Comparison of ENCODE assay signal across 18 mouse cellular contexts in the genomic region with DNA sequence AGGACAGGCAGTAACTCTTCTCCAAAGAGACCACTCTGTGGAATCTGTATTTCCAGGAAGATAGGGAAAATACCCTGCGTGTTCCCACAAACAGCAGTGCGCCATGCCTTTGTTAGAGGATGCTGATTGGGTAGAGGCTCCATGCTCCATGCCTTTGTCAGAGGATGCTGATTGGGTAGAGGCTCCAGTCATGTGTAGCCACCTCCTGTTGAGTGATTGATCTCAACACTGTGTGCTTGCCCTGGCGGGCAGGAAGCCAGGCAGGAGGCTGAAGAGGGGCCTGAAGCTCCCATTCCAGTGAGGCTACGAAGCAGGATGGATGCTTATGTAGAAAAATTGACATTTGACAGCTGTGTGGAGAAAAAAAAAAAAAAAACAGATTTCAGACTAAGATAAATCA.
DNase-seq lines count a peak whose midpoint lies in the region; ATAC-seq and TF ChIP-seq lines count a peak whose summit lies in the region.
"Had no signal": no experiment of that assay in that cellular context is flagged by ENCODE, and none has a peak within 500 bp of the region (broad histone marks: within the 10 kb centered on the region; RNA-seq: fewer than 3 reads in every experiment).

No protein-coding gene starts in this region.

- no peak overlapping the region for H3K9ac ChIP-seq in embryonic facial prominence, embryonic 11.5 days (replicated peaks; ENCODE audit: low read length)
- no peak overlapping the region for H3K9ac ChIP-seq in forebrain, embryonic 16.5 days (replicated peaks; ENCODE audit: low read depth, low read length)
- H3K9ac ChIP-seq in hindbrain, postnatal 0 days (replicated peaks; ENCODE audit: low read length) = no peak overlapping the region
- H3K9ac ChIP-seq: heart, embryonic 15.5 days; lung, embryonic 14.5 days had no signal

- no peak overlapping the region for H3K27ac ChIP-seq in embryonic facial prominence, embryonic 11.5 days (replicated peaks; ENCODE audit: low read depth, low read length)
- no peak overlapping the region for H3K27ac ChIP-seq in embryonic facial prominence, embryonic 10.5 days (replicated peaks)
- H3K27ac ChIP-seq in forebrain, embryonic 16.5 days (ENCODE audit: low read length) = peak overlapping the region; percentile 12; the same call in 1 of the 2 replicates
- no peak overlapping the region for H3K27ac ChIP-seq in hindbrain, postnatal 0 days
- H3K27ac ChIP-seq in left cerebral cortex, adult 2 months = no peak overlapping the region
- H3K27ac ChIP-seq: heart, embryonic 15.5 days; layer of hippocampus, adult 2 months; macrophage had no signal

- H3K4me1 ChIP-seq in embryonic facial prominence, embryonic 11.5 days (ENCODE audit: control insufficient read depth, insufficient read depth, low read length) = no peaks in the 10 kb centered on the region
- peaks cover 9% of the 10 kb centered on the region for H3K4me1 ChIP-seq in embryonic facial prominence, embryonic 10.5 days
- peaks cover 12% of the 10 kb centered on the region for H3K4me1 ChIP-seq in forebrain, embryonic 16.5 days (replicated peaks; ENCODE audit: control insufficient read depth, insufficient read depth, low read length)
- H3K4me1 ChIP-seq in hindbrain, postnatal 0 days (ENCODE audit: insufficient read depth, low read length) = peaks cover 3% of the 10 kb centered on the region; the same call in 1 of the 2 replicates

- no peaks in the 10 kb centered on the region for H3K9me3 ChIP-seq in embryonic facial prominence, embryonic 11.5 days (replicated peaks; ENCODE audit: control insufficient read depth, low read length)
- no peaks in the 10 kb centered on the region for H3K9me3 ChIP-seq in embryonic facial prominence, embryonic 10.5 days
- no peaks in the 10 kb centered on the region for H3K9me3 ChIP-seq in forebrain, embryonic 16.5 days (ENCODE audit: control insufficient read depth, low read length)
- no peaks in the 10 kb centered on the region for H3K9me3 ChIP-seq in hindbrain, postnatal 0 days (ENCODE audit: low read length)
- H3K9me3 ChIP-seq: heart, embryonic 15.5 days had no signal

- intact Hi-C loops in left cerebral cortex, adult 2 months (cut with DNase I) = no loop called here
- intact Hi-C loops in left cerebral cortex, postnatal 10 days (cut with DNase I) = no loop called here

- H3K36me3 ChIP-seq in embryonic facial prominence, embryonic 11.5 days (replicated peaks; ENCODE audit: control insufficient read depth, insufficient read depth, low read depth, low read length) = no peaks in the 10 kb centered on the region
- H3K36me3 ChIP-seq in embryonic facial prominence, embryonic 10.5 days (replicated peaks) = no peaks in the 10 kb centered on the region
- H3K36me3 ChIP-seq in forebrain, embryonic 16.5 days (ENCODE audit: control insufficient read depth, insufficient read depth) = no peaks in the 10 kb centered on the region
- H3K36me3 ChIP-seq in hindbrain, postnatal 0 days (ENCODE audit: insufficient read depth, low read length) = no peaks in the 10 kb centered on the region
- H3K36me3 ChIP-seq: heart, embryonic 15.5 days had no signal

- peak; percentile 70 for ATAC-seq in embryonic facial prominence, embryonic 11.5 days (replicated peaks; ENCODE audit: insufficient number of reproducible peaks, low FRiP score, low TSS enrichment, low read depth)
- peak; percentile 77 for ATAC-seq in forebrain, embryonic 16.5 days
- ATAC-seq in hindbrain, postnatal 0 days = peak; percentile 73; the same call in 1 of the 2 replicates
- ATAC-seq: Patski had no signal

- no peak overlapping the region for H3K4me2 ChIP-seq in embryonic facial prominence, embryonic 11.5 days (ENCODE audit: low read depth, low read length)
- no peak overlapping the region for H3K4me2 ChIP-seq in forebrain, embryonic 16.5 days (ENCODE audit: low read length)
- no peak overlapping the region for H3K4me2 ChIP-seq in hindbrain, postnatal 0 days (ENCODE audit: low read depth, low read length)
- H3K4me2 ChIP-seq: heart, embryonic 15.5 days; lung, embryonic 14.5 days had no signal

- no peaks in the 10 kb centered on the region for H3K27me3 ChIP-seq in embryonic facial prominence, embryonic 11.5 days (ENCODE audit: control insufficient read depth, insufficient read depth, low read length)
- no peaks in the 10 kb centered on the region for H3K27me3 ChIP-seq in embryonic facial prominence, embryonic 10.5 days (replicated peaks; ENCODE audit: low read depth, poor library complexity, severe bottlenecking)
- no peaks in the 10 kb centered on the region for H3K27me3 ChIP-seq in forebrain, embryonic 16.5 days (replicated peaks; ENCODE audit: control insufficient read depth, insufficient read depth, low read length)
- H3K27me3 ChIP-seq in hindbrain, postnatal 0 days (ENCODE audit: insufficient read depth, low read length) = no peaks in the 10 kb centered on the region
- H3K27me3 ChIP-seq: CH12.LX; heart, embryonic 15.5 days; Patski had no signal

- no peak for DNase-seq in embryonic facial prominence, embryonic 11.5 days (ENCODE audit: low spot score)
- DNase-seq in embryonic facial prominence, embryonic 10.5 days (ENCODE audit: low spot score) = no peak
- peak; percentile 17 for DNase-seq in embryo, embryonic 11 days
- peak; percentile 32 for DNase-seq in hindbrain, postnatal 0 days (ENCODE audit: low spot score)
- DNase-seq in left cerebral cortex, adult 2 months (ENCODE audit: extremely low spot score in 1 of 2, low spot score in 2 of 2) = no peak
- DNase-seq in kidney, adult 11 months = no peak
- DNase-seq in left cerebral cortex, postnatal 10 days (ENCODE audit: extremely low spot score in 1 of 2, low spot score in 2 of 2) = no peak
- DNase-seq: cerebellum, adult 11-12 months; liver; lung, embryonic 14.5 days; thymus, postnatal 4 days had no signal

- 72% methylated on average over 4 of the region's 4 CpGs for WGBS in embryonic facial prominence, embryonic 11.5 days
- 68% methylated on average over 4 of the region's 4 CpGs for WGBS in embryonic facial prominence, embryonic 10.5 days
- WGBS in forebrain, embryonic 16.5 days = 31% methylated on average over 4 of the region's 4 CpGs
- 31% methylated on average over 4 of the region's 4 CpGs for WGBS in hindbrain, postnatal 0 days

- H3K4me3 ChIP-seq in embryonic facial prominence, embryonic 11.5 days (ENCODE audit: low read depth, low read length) = no peak overlapping the region
- H3K4me3 ChIP-seq in embryonic facial prominence, embryonic 10.5 days = no peak overlapping the region
- no peak overlapping the region for H3K4me3 ChIP-seq in forebrain, embryonic 16.5 days (replicated peaks; ENCODE audit: low read length)
- H3K4me3 ChIP-seq in hindbrain, postnatal 0 days (ENCODE audit: low read length) = no peak overlapping the region
- no peak overlapping the region for H3K4me3 ChIP-seq in left cerebral cortex, adult 2 months
- H3K4me3 ChIP-seq: erythroblast, embryonic 14.5 days; heart, embryonic 15.5 days; layer of hippocampus, adult 2 months had no signal

- no peak for TF ChIP-seq CTCF in hindbrain, postnatal 0 days (IDR thresholded peaks at IDR 0.05; ENCODE audit: low read depth)
- no peak; the same call in 1 of the 2 replicates for TF ChIP-seq CTCF in left cerebral cortex, adult 2 months (IDR thresholded peaks at IDR 0.05)

Comparison
In these comparisons a context has a peak if more than half of its experiments do, and no peak if none do; other contexts are left out.
1. DNase-seq: peak in embryo, embryonic 11 days (single experiment) and hindbrain, postnatal 0 days (single experiment); none in embryonic facial prominence, embryonic 11.5 days (single experiment), embryonic facial prominence, embryonic 10.5 days (single experiment), left cerebral cortex, adult 2 months (0 of 2), kidney, adult 11 months (single experiment) and left cerebral cortex, postnatal 10 days (0 of 2).
2. Peak in every context shown above with its lines, with median percentiles within 50 percentile points of each other: ATAC-seq.